Mouse (Mus musculus): ENCODE results near the gene Hist1h2ba.

The Hist1h2ba gene

GRCm38 (mm10) chr13:23933421-23934210 is at the start of gene Hist1h2ba:
Gene Hist1h2ba, minus strand, starts transcription at chr13:23934156.
- no peak for DNase-seq (ENCODE audit: low read depth in 1 of 2, low spot score in 2 of 2)

GRCm38 (mm10) chr13:23972271-23972670 is 38.3 kb upstream of the Hist1h2ba start:
- DNase-seq (ENCODE audit: low read depth in 1 of 2, low spot score in 2 of 2) = no peak

GRCm38 (mm10) chr13:23971870-23972269 is 37.9 kb upstream of the Hist1h2ba start:
- no peak for DNase-seq (ENCODE audit: low read depth in 1 of 2, low spot score in 2 of 2)

- no peak for DNase-seq (ENCODE audit: low read depth in 1 of 2, low spot score in 2 of 2)
These were observed 31.0 kb upstream of the Hist1h2ba start for GRCm38 (mm10) chr13:23964909-23965308.

GRCm38 (mm10) chr13:23959776-23960175 is 25.8 kb upstream of the Hist1h2ba start:
- no peak for DNase-seq (ENCODE audit: low read depth in 1 of 2, low spot score in 2 of 2)

- no peak for DNase-seq (ENCODE audit: low read depth in 1 of 2, low spot score in 2 of 2)
These were observed 17.0 kb upstream of the Hist1h2ba start for GRCm38 (mm10) chr13:23950928-23951327.

- DNase-seq (ENCODE audit: low read depth in 1 of 2, low spot score in 2 of 2) = no peak
These were observed 15.7 kb upstream of the Hist1h2ba start for GRCm38 (mm10) chr13:23949484-23950246.

GRCm38 (mm10) chr13:23946254-23946653 is 12.3 kb upstream of the Hist1h2ba start:
- no peak for DNase-seq (ENCODE audit: low read depth in 1 of 2, low spot score in 2 of 2)

GRCm38 (mm10) chr13:23942861-23943260 is 8.9 kb upstream of the Hist1h2ba start:
- DNase-seq (ENCODE audit: low read depth in 1 of 2, low spot score in 2 of 2) = no peak

GRCm38 (mm10) chr13:23940291-23940690 is 6.3 kb upstream of the Hist1h2ba start:
- no peak for DNase-seq (ENCODE audit: low read depth in 1 of 2, low spot score in 2 of 2)

- DNase-seq (ENCODE audit: low read depth in 1 of 2, low spot score in 2 of 2) = no peak
These were observed 4.7 kb upstream of the Hist1h2ba start for GRCm38 (mm10) chr13:23938699-23939098.

- DNase-seq (ENCODE audit: low read depth in 1 of 2, low spot score in 2 of 2) = no peak
These were observed 210 bp upstream of the Hist1h2ba start, which contains the start of gene Hist1h2aa for GRCm38 (mm10) chr13:23934211-23934520. Gene Hist1h2aa, plus strand, starts transcription at chr13:23934462.

GRCm38 (mm10) chr13:23930904-23931303 is 3.1 kb downstream of the Hist1h2ba start:
- no peak for DNase-seq (ENCODE audit: low read depth in 1 of 2, low spot score in 2 of 2)

- no peak for DNase-seq (ENCODE audit: low read depth in 1 of 2, low spot score in 2 of 2)
These were observed 3.5 kb downstream of the Hist1h2ba start for GRCm38 (mm10) chr13:23930461-23930860.

- DNase-seq (ENCODE audit: low read depth in 1 of 2, low spot score in 2 of 2) = no peak
These were observed 5.3 kb downstream of the Hist1h2ba start for GRCm38 (mm10) chr13:23928637-23929036.

GRCm38 (mm10) chr13:23925792-23926191 is 8.2 kb downstream of the Hist1h2ba start:
- DNase-seq (ENCODE audit: low read depth in 1 of 2, low spot score in 2 of 2) = no peak

GRCm38 (mm10) chr13:23917674-23918073 is 16.3 kb downstream of the Hist1h2ba start:
- no peak for DNase-seq (ENCODE audit: low read depth in 1 of 2, low spot score in 2 of 2)

- no peak for DNase-seq (ENCODE audit: low read depth in 1 of 2, low spot score in 2 of 2)
These were observed 17.8 kb downstream of the Hist1h2ba start for GRCm38 (mm10) chr13:23916132-23916531.

GRCm38 (mm10) chr13:23914376-23915167 is 19.4 kb downstream of the Hist1h2ba start, which contains the start of gene Slc17a4:
Gene Slc17a4, minus strand, starts transcription at chr13:23915009.
- DNase-seq (ENCODE audit: low read depth in 1 of 2, low spot score in 2 of 2) = no peak

GRCm38 (mm10) chr13:23913791-23914306 is 20.1 kb downstream of the Hist1h2ba start:
- no peak for DNase-seq (ENCODE audit: low read depth in 1 of 2, low spot score in 2 of 2)

GRCm38 (mm10) chr13:23911335-23911734 is 22.6 kb downstream of the Hist1h2ba start:
- no peak for DNase-seq (ENCODE audit: low read depth in 1 of 2, low spot score in 2 of 2)

Data from monocyte, adult 2 months (primary cell).